Mouse (Mus musculus) liver, postnatal 0 days (tissue): ENCODE results near the gene Mpig6b. TPM values are rescaled to one million over a fixed set of nuclear protein-coding genes. Genes with fewer than 3 reads are reported as not detected.

ENCODE experiments used
- ATAC-seq: fragments of 200-750 bp; cut with Nextera tagmentation; 2 replicates; pipeline ENCODE4 v1.8.0; 2017; ENCODE audit warnings: mild to moderate bottlenecking, moderate library complexity
- DNase-seq: peaks from one replicate; pipeline ENCODE4 v3.0.0-alpha.2; 2016
- H3K27ac ChIP-seq: fragments of 300-500 bp; sonication (generic); 2 replicates; pipeline ENCODE4 v1.5.1; 2014; ENCODE audit warnings: antibody characterized with exemption, moderate library complexity, mild to moderate bottlenecking, low read depth
- H3K27me3 ChIP-seq: fragments of 300-500 bp; sonication (generic); 2 replicates; pipeline ENCODE4 v1.6.1; 2014; ENCODE audit warnings: low read length, control low read depth, mixed read lengths; ENCODE audit not compliant: insufficient read depth
- H3K36me3 ChIP-seq: fragments of 300-500 bp; sonication (generic); replicated peaks from 2 replicates; pipeline ENCODE4 v1.6.1; 2014; ENCODE audit warnings: mild to moderate bottlenecking, control low read depth, low read length, moderate library complexity, mixed read lengths; ENCODE audit not compliant: insufficient read depth
- H3K4me1 ChIP-seq: fragments of 300-500 bp; sonication (generic); 2 replicates; pipeline ENCODE4 v1.6.1; 2014; ENCODE audit warnings: antibody characterized with exemption, mild to moderate bottlenecking, control low read depth; ENCODE audit not compliant: insufficient read depth
- H3K4me2 ChIP-seq: fragments of 300-500 bp; sonication (generic); 2 replicates; pipeline ENCODE4 v1.6.1; 2014; ENCODE audit warnings: low read depth, mild to moderate bottlenecking, low read length, moderate library complexity, mixed read lengths
- H3K4me3 ChIP-seq: fragments of 300-500 bp; sonication (generic); 2 replicates; pipeline ENCODE4 v1.5.1; 2014; ENCODE audit warnings: low read depth, low read length
- H3K9ac ChIP-seq: fragments of 300-500 bp; sonication (generic); replicated peaks from 2 replicates; pipeline ENCODE4 v1.6.1; 2014; ENCODE audit warnings: mild to moderate bottlenecking, moderate library complexity
- H3K9me3 ChIP-seq: fragments of 300-500 bp; sonication (generic); 2 replicates; pipeline ENCODE4 v1.6.1; 2016; ENCODE audit warnings: mild to moderate bottlenecking, control low read depth, low read length, mixed read lengths
- CTCF ChIP-seq: sonication (generic); IDR thresholded peaks from 2 replicates; pipeline ENCODE4 v1.5.1; 2016; ENCODE audit warnings: antibody characterized with exemption, low read depth
- EP300 ChIP-seq: IDR thresholded peaks from 2 replicates; pipeline ENCODE4 v1.6.1; 2016; ENCODE audit warnings: antibody characterized with exemption, low read depth, mild to moderate bottlenecking
- WGBS: fragments of 180-500 bp; shearing (Covaris S2); extraction: QIAGEN DNeasy Blood & Tissue Kit; methylation state at CpG from one replicate; pipeline ENCODE4 v1.1.7; 2014; ENCODE audit not compliant: insufficient replicate concordance; 5-methylcytosine and 5-hydroxymethylcytosine counted together
- polyA plus RNA-seq: library from polyadenylated mRNA; unstranded; fragments of >200 nt; fragmentation: Nextera tagmentation; extraction: Ambion mirVana; gene quantifications from 2 replicates; pipeline ENCODE4 v1.2.1, GENCODE M21; 2015

Gene Mpig6b
- polyA plus RNA-seq, 1 experiment from 2014 or later = 6.5 TPM

DNA sequence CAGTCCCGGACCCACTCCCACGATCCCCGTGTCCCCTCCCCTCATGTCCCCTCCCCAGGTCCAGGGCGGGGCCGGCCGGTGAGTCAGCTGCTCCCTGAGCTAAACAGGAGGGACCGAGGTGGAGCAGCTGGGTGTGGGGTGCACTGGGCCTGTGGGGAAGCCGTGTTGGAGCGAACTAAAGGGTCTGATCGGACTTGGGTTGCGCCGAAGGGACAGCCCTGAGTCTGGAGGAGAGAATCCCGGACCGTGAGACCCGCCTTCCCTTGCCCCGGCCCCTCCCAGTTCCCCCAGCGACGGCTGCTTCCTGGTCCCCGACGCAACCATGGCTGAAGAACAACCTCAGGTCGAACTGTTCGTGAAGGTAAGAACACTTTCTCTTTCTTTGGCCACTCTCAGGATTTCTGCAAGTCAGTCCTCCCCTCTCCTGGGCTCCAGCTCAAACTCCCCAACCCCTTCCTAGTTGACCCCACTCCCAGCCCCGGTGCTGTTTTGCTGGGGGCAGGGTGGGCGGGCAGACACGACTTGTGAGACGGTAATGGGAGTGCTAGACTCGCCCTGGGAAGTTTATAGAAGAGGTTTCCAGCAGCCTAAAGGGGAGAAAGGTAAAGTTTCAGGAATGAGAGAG lies 15.7 kb downstream of the Mpig6b start:
- peak overlapping the region; percentile 87 for H3K9ac ChIP-seq
- ATAC-seq = peak; percentile 2
- WGBS = 1% methylated on average over 27 of the region's 27 CpGs
- no peaks in the 10 kb centered on the region for H3K9me3 ChIP-seq
- peaks cover 29% of the 10 kb centered on the region for H3K36me3 ChIP-seq
- peak overlapping the region; percentile 99 for H3K4me2 ChIP-seq
- H3K4me1 ChIP-seq = peaks cover 49% of the 10 kb centered on the region
- peak overlapping the region; percentile 98 for H3K27ac ChIP-seq
- no peaks in the 10 kb centered on the region for H3K27me3 ChIP-seq
- peak; percentile 85 for DNase-seq
- no peak for TF ChIP-seq EP300
- no peak for TF ChIP-seq CTCF
- H3K4me3 ChIP-seq = peak overlapping the region; percentile 68

DNA sequence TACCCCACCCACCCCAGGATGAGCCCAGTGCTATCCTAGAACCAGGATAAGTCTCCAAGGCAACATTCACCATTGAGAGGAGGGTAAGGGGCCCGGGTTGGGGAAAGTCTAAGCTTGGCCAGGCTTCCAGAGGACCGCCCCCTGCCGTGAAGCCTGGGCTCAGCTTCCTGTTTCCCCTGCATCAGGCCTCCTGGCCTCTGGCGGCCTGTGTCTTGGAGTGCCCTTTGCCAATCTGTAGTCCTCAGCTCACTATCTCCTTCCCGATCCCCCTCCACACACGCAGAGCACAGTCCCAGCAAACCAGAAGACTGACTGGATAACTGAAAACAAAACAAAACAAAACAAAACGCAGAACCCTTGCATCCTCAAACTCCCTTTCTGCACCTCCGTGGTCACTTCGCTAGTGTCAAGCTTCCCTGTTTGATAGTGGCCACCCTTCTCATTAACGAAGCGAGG lies 16.4 kb downstream of the Mpig6b start, which contains the start of gene Clic1:
Gene Clic1, plus strand, starts transcription at position 406 of the 456 bp plus-strand sequence.
- ATAC-seq = peak; percentile 4; the same call in 1 of the 2 replicates

DNA sequence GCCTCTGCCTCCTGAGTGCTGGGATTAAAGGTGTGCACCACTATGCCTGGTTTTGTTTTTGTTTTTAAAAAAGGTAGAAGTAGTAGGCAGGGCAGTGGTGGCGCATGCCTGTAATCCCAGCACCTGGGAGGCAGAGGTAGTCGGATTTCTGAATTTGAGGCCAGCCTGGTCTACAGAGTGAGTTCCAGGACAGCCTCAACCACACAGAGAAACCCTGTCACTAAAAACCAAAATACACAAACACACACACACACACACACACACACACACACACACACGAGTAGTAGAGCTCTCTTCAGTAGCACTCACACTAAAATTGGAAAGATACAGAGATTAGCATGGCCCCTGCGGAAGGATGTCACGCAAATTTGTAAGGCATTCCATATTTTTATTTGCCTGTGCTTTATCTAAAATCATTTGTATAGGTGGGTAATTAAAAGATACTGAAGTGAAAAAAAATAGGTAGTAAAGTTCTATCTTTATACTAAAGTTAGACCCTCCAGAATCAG lies 17.0 kb downstream of the Mpig6b start:
- H3K4me3 ChIP-seq = peak overlapping the region; percentile 68
- 34% methylated on average over 5 of the region's 5 CpGs for WGBS
- H3K9me3 ChIP-seq = no peaks in the 10 kb centered on the region
- H3K9ac ChIP-seq = peak overlapping the region; percentile 87
- peak overlapping the region; percentile 99 for H3K4me2 ChIP-seq
- H3K27ac ChIP-seq = peak overlapping the region; percentile 98
- peaks cover 18% of the 10 kb centered on the region for H3K36me3 ChIP-seq
- H3K4me1 ChIP-seq = peaks cover 61% of the 10 kb centered on the region
- ATAC-seq (no peak), DNase-seq (no peak)
- TF ChIP-seq CTCF (no peak), EP300 (no peak)
- no peaks in the 10 kb centered on the region for H3K27me3 ChIP-seq

More for the DNA sequence above, 16.4 kb downstream of the Mpig6b start, which contains the start of gene Clic1:
- Histone ChIP-seq H3K36me3 (peaks cover 24% of the 10 kb centered on the region), H3K4me1 (peaks cover 55% of the 10 kb centered on the region), H3K4me3 (peak within 1 kb of the TSS; percentile 68), H3K9ac (peak within 1 kb of the TSS; percentile 87), H3K9me3 (no peaks in the 10 kb centered on the region), H3K27me3 (no peaks in the 10 kb centered on the region), H3K4me2 (peak within 1 kb of the TSS; percentile 99), H3K27ac (peak within 1 kb of the TSS; percentile 98)
- peak; percentile 49 for TF ChIP-seq CTCF
- TF ChIP-seq EP300 = no peak
- WGBS = 2% methylated on average over 11 of the region's 11 CpGs
- DNase-seq = peak; percentile 77

DNA sequence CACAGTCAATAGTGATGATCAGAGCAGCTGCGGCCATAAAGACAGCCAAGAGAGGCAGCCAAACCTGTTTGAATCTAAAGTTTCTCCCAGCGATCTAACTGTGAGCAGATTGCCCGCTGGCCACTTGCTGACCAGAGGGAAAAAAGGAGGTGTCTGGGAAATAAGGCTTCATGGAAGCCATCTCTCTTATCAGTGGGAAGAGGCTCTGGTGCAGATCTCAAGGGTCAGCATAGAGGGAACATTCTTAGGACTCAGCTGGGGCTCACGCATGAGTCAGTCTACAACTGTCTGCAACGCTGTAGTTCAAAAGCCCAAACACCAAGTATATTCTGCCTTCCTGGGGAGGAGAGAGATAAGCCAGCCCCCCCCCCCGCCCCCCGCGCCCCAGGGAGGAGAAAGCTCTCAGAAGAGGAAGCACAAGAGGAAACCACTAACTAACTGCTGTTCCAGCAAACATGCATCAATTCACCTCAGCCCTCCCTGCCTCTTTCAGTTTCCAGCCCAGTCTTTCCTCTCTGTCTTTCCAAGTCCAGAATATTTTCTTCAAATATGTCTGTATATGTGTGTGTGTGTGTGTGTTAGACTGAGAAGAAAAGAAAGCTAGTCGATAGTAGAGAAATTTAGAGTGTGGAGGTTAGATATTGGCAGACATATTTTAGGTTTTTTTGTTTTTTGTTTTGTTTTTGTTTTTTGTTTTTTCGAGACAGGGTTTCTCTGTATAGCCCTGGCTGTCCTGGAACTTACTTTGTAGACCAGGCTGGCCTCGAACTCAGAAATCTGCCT lies 17.6 kb downstream of the Mpig6b start:
- no peaks in the 10 kb centered on the region for H3K9me3 ChIP-seq
- H3K36me3 ChIP-seq = peaks cover 13% of the 10 kb centered on the region
- peak; percentile 79 for DNase-seq
- H3K4me2 ChIP-seq = peak overlapping the region; percentile 99
- TF ChIP-seq CTCF (no peak), EP300 (no peak)
- H3K27me3 ChIP-seq = no peaks in the 10 kb centered on the region
- ATAC-seq = no peak
- H3K4me1 ChIP-seq = peaks cover 68% of the 10 kb centered on the region
- H3K27ac ChIP-seq = peak overlapping the region; percentile 98
- peak overlapping the region; percentile 63 for H3K9ac ChIP-seq
- 7% methylated on average over 11 of the region's 11 CpGs for WGBS
- H3K4me3 ChIP-seq = peak overlapping the region; percentile 70

DNA sequence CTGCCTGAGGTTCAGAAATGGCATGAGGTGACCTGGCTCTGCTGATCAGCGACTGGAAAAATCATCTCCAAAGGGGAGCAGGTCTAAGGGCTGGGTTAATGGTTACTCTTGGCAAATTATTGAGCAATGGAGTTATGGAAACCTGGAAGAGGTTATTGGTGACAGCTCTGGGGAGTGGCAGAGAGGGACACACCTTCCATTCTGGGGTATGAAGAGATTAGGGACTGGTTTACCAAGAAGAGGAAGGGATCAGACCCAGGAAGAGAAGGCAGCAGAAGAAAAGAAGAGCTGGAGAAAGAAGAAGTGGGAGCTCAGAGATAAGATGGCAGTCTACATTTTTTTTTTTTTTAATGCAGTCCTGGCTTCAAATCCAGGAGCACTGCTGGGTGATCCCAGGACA lies 18.3 kb downstream of the Mpig6b start:
- Histone ChIP-seq H3K27me3 (no peaks in the 10 kb centered on the region), H3K27ac (peak overlapping the region; percentile 98), H3K4me1 (peaks cover 67% of the 10 kb centered on the region), H3K9me3 (no peaks in the 10 kb centered on the region), H3K4me3 (peak overlapping the region; percentile 70), H3K9ac (peak overlapping the region; percentile 63), H3K4me2 (peak overlapping the region; percentile 99), H3K36me3 (peaks cover 6% of the 10 kb centered on the region)
- no peak for DNase-seq
- peak; percentile 28 for ATAC-seq
- 12% methylated on average over 1 of the region's 1 CpGs for WGBS
- TF ChIP-seq CTCF (no peak), EP300 (0 out of 2 replicates have a peak, but pooled peaks have one; percentile 5)
